Mouse (Mus musculus) MEL (cell line): Measurements from ENCODE around the gene Tsc22d4. TPM values are rescaled to one million over a fixed set of nuclear protein-coding genes. Genes with fewer than 3 reads are reported as not detected.

Experiments used
- DNase-seq: peaks from one replicate; pipeline ENCODE4 v3.0.0; 2011; ENCODE audit warnings: low read depth, low spot score
- H3K27ac ChIP-seq: 2 replicates; pipeline ENCODE4 v1.5.1; 2012; ENCODE audit warnings: low read depth, mild to moderate bottlenecking, control low read depth, low read length, moderate library complexity; ENCODE audit not compliant: control insufficient read depth
- H3K27me3 ChIP-seq, 2 experiments: fragments of 150-350 bp in 1 of 2; sonication (generic) in 1 of 2; 2 replicates each; pipeline ENCODE4 v1.6.1; 2012; ENCODE audit warnings: low read length in 2 of 2, mild to moderate bottlenecking in 2 of 2, improper control_type of control experiment in 1 of 2, moderate library complexity in 1 of 2; ENCODE audit not compliant: insufficient read depth in 2 of 2, control insufficient read depth in 1 of 2
- H3K36me3 ChIP-seq, 2 experiments: 2 replicates each; pipeline ENCODE4 v1.6.1; 2012 to 2014; ENCODE audit warnings: low read length in 2 of 2, improper control_type of control experiment in 1 of 2, inconsistent platforms in 1 of 2, mild to moderate bottlenecking in 1 of 2; ENCODE audit not compliant: insufficient read depth in 2 of 2, control insufficient read depth in 1 of 2
- H3K4me1 ChIP-seq, 2 experiments: fragments of 150-350 bp in 1 of 2; sonication (generic) in 1 of 2; 2 replicates each; pipeline ENCODE4 v1.6.1; 2012; ENCODE audit warnings: low read length in 2 of 2, improper control_type of control experiment in 1 of 2, mild to moderate bottlenecking in 1 of 2; ENCODE audit not compliant: insufficient read depth in 2 of 2, control insufficient read depth in 1 of 2
- H3K4me3 ChIP-seq, 2 experiments: fragments of 150-350 bp in 1 of 2; sonication (generic) in 1 of 2; 2 replicates each; pipeline ENCODE4 v1.5.1; 2012; ENCODE audit warnings: low read depth in 2 of 2, low read length in 2 of 2, mild to moderate bottlenecking in 2 of 2, moderate library complexity in 2 of 2, control low read depth in 1 of 2, improper control_type of control experiment in 1 of 2; ENCODE audit not compliant: control insufficient read depth in 1 of 2, insufficient read depth in 1 of 2
- H3K79me2 ChIP-seq: 2 replicates; pipeline ENCODE4 v1.6.1; 2012; ENCODE audit warnings: mild to moderate bottlenecking, low read length, moderate library complexity; ENCODE audit not compliant: control insufficient read depth, poor library complexity, insufficient read depth
- H3K9ac ChIP-seq: 2 replicates; pipeline ENCODE4 v1.6.1; 2012; ENCODE audit warnings: low read depth, mild to moderate bottlenecking, control low read depth, low read length, moderate library complexity; ENCODE audit not compliant: control insufficient read depth, poor library complexity, severe bottlenecking
- H3K9me3 ChIP-seq: fragments of 150-350 bp; sonication (generic); replicated peaks from 2 replicates; pipeline ENCODE4 v1.6.1; 2012; ENCODE audit warnings: mild to moderate bottlenecking, low read length, improper control_type of control experiment, moderate library complexity; ENCODE audit not compliant: insufficient read depth
- CHD1 ChIP-seq: IDR thresholded peaks from 2 replicates; pipeline ENCODE4 v1.6.1; 2012; ENCODE audit warnings: low read depth, mild to moderate bottlenecking, inconsistent platforms, low read length, improper control_type of control experiment
- ELF1 ChIP-seq: IDR thresholded peaks from 2 replicates; pipeline ENCODE4 v1.6.1; 2014; ENCODE audit warnings: low read depth, mild to moderate bottlenecking, inconsistent platforms, low read length, improper control_type of control experiment, moderate library complexity
- EP300 ChIP-seq, 2 experiments: IDR thresholded peaks; 2 replicates each; pipeline ENCODE4 v1.6.1; 2011; ENCODE audit warnings: improper control_type of control experiment in 2 of 2, low read length in 2 of 2, low read depth in 1 of 2, mild to moderate bottlenecking in 1 of 2
- ETS1 ChIP-seq: IDR thresholded peaks from 2 replicates; pipeline ENCODE4 v1.6.1; 2012; ENCODE audit warnings: low read depth, mild to moderate bottlenecking, inconsistent platforms, low read length, improper control_type of control experiment, moderate library complexity
- GABPA ChIP-seq: IDR thresholded peaks from 2 replicates; pipeline ENCODE4 v1.6.1; 2012; ENCODE audit warnings: low read depth, mild to moderate bottlenecking, inconsistent platforms, low read length, improper control_type of control experiment, moderate library complexity
- GATA1 ChIP-seq: IDR thresholded peaks from 2 replicates; pipeline ENCODE4 v1.6.1; 2011; ENCODE audit warnings: low read depth, low read length, improper control_type of control experiment
- HCFC1 ChIP-seq: IDR thresholded peaks from 2 replicates; pipeline ENCODE4 v1.6.1; 2012; ENCODE audit warnings: low read depth, mild to moderate bottlenecking, inconsistent platforms, low read length, improper control_type of control experiment, moderate library complexity
- KAT2A ChIP-seq: conservative IDR thresholded peaks from 2 replicates; pipeline ENCODE4 v1.6.1; 2012; ENCODE audit warnings: low read depth, low read length, improper control_type of control experiment, inconsistent platforms
- MAFK ChIP-seq: IDR thresholded peaks from 2 replicates; pipeline ENCODE4 v1.6.1; 2011; ENCODE audit warnings: low read depth, mild to moderate bottlenecking, low read length, improper control_type of control experiment, borderline replicate concordance
- MAX ChIP-seq: IDR thresholded peaks from 2 replicates; pipeline ENCODE4 v1.6.1; 2011; ENCODE audit warnings: low read length, improper control_type of control experiment
- MAZ ChIP-seq: IDR thresholded peaks from 2 replicates; pipeline ENCODE4 v1.6.1; 2012; ENCODE audit warnings: low read depth, mild to moderate bottlenecking, inconsistent platforms, low read length, improper control_type of control experiment
- MEF2A ChIP-seq: IDR thresholded peaks from 2 replicates; pipeline ENCODE4 v1.6.1; 2014; ENCODE audit warnings: low read depth, mild to moderate bottlenecking, inconsistent platforms, low read length, improper control_type of control experiment; ENCODE audit not compliant: poor library complexity, insufficient replicate concordance, severe bottlenecking; ENCODE audit errors: extremely low read depth
- MXI1 ChIP-seq: IDR thresholded peaks from 2 replicates; pipeline ENCODE4 v1.6.1; 2011; ENCODE audit warnings: mild to moderate bottlenecking, low read depth, low read length, improper control_type of control experiment
- MYC ChIP-seq: IDR thresholded peaks from 2 replicates; pipeline ENCODE4 v1.6.1; 2011; ENCODE audit warnings: low read depth, mild to moderate bottlenecking, low read length, improper control_type of control experiment, moderate library complexity
- NELFE ChIP-seq: IDR thresholded peaks from 2 replicates; pipeline ENCODE4 v1.6.1; 2011; ENCODE audit warnings: low read depth, low read length, improper control_type of control experiment
- POLR2AphosphoS2 ChIP-seq: IDR thresholded peaks from 2 replicates; pipeline ENCODE4 v1.6.1; 2011; ENCODE audit warnings: low read length, improper control_type of control experiment
- RCOR1 ChIP-seq: IDR thresholded peaks from 2 replicates; pipeline ENCODE4 v1.6.1; 2012; ENCODE audit warnings: low read depth, mild to moderate bottlenecking, inconsistent platforms, low read length, improper control_type of control experiment
- SIN3A ChIP-seq: IDR thresholded peaks from 2 replicates; pipeline ENCODE4 v1.6.1; 2012; ENCODE audit warnings: low read length, improper control_type of control experiment, inconsistent platforms
- SMC3 ChIP-seq: IDR thresholded peaks from 2 replicates; pipeline ENCODE4 v1.6.1; 2011; ENCODE audit warnings: low read depth, low read length, improper control_type of control experiment
- TCF12 ChIP-seq: IDR thresholded peaks from 2 replicates; pipeline ENCODE4 v1.6.1; 2014; ENCODE audit warnings: low read depth, mild to moderate bottlenecking, inconsistent platforms, low read length, improper control_type of control experiment, moderate library complexity
- UBTF ChIP-seq: IDR thresholded peaks from 2 replicates; pipeline ENCODE4 v1.6.1; 2012; ENCODE audit warnings: low read depth, mild to moderate bottlenecking, inconsistent platforms, low read length, improper control_type of control experiment, moderate library complexity, borderline replicate concordance; ENCODE audit not compliant: insufficient read depth
- USF2 ChIP-seq, 2 experiments: IDR thresholded peaks; 2 replicates each; pipeline ENCODE4 v1.6.1; 2011 to 2012; ENCODE audit warnings: improper control_type of control experiment in 2 of 2, low read length in 2 of 2, borderline replicate concordance in 1 of 2, inconsistent platforms in 1 of 2, low read depth in 1 of 2, mild to moderate bottlenecking in 1 of 2; ENCODE audit not compliant: insufficient read depth in 1 of 2
- ZKSCAN1 ChIP-seq: IDR thresholded peaks from 2 replicates; pipeline ENCODE4 v1.6.1; 2012; ENCODE audit warnings: low read depth, mild to moderate bottlenecking, inconsistent platforms, low read length, improper control_type of control experiment, moderate library complexity
- ZMIZ1 ChIP-seq: IDR thresholded peaks from 2 replicates; pipeline ENCODE4 v1.6.1; 2012; ENCODE audit warnings: low read depth, mild to moderate bottlenecking, inconsistent platforms, low read length, improper control_type of control experiment, moderate library complexity
- ZNF384 ChIP-seq: IDR thresholded peaks from 2 replicates; pipeline ENCODE4 v1.6.1; 2012; ENCODE audit warnings: low read depth, mild to moderate bottlenecking, inconsistent platforms, low read length, improper control_type of control experiment
- polyA plus RNA-seq, 2 experiments: library from polyadenylated mRNA; stranded (reverse) in 1 of 2; unstranded in 1 of 2; fragments of >175 nt in 1 of 2; fragments of >200 nt in 1 of 2; gene quantifications; 2 replicates each; pipeline versions ENCODE4 v1.2.1 to v1.2.4; 2012; ENCODE audit warnings: low replicate concordance in 2 of 2, low read depth in 1 of 2; ENCODE audit not compliant: insufficient read length in 2 of 2, insufficient read depth in 1 of 2, missing spikeins in 1 of 2
- total RNA-seq: library from RNA; depleted of rRNA; stranded (reverse); fragments of 300-350 nt; gene quantifications from 2 replicates; pipeline ENCODE4 v1.2.3, GENCODE M21; 2012

Gene Tsc22d4
- total and polyA plus RNA-seq, 3 experiments = 58.3 to 203 TPM; not detected in 1

DNA sequence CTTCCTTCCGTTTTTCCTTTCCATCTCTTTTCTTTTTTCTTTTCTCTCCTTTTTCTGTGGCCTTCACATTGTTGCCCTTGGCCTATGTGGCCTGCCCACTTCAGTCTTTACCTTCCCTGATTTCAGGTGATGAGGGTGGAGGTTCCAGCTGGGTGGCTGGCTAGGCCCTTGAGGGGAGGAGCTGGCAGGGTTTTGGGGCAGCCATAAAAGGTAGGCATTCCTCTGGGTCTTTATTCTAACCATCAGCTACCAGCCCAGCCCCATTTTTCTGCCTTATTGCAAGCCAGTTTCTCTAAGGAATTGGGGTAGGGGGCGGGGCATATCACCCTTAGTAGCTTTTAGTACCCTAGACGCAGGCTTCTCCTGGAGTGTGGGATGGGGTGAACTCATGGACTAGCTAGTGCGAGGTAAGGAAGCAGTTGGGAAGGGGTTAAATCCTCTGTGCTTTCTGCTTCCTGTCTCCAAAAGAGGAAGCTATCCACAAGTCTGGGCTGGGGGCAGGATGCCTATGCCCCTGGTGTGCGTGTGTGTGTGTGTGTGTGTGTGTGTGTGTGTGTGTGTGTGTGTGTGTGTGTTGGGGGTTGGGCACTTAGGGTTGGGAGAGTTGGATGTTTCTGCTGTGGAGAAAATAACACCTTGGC is 2.7 kb downstream of the Tsc22d4 start:
- H3K36me3 ChIP-seq = peaks cover 3 to 19% of the 10 kb centered on the region in 2 experiments; a peak in 3 of 4 replicates
- peaks cover 3 to 23% of the 10 kb centered on the region in 2 experiments; a peak in 3 of 4 replicates for H3K4me1 ChIP-seq
- peak; percentile 85 for DNase-seq

DNA sequence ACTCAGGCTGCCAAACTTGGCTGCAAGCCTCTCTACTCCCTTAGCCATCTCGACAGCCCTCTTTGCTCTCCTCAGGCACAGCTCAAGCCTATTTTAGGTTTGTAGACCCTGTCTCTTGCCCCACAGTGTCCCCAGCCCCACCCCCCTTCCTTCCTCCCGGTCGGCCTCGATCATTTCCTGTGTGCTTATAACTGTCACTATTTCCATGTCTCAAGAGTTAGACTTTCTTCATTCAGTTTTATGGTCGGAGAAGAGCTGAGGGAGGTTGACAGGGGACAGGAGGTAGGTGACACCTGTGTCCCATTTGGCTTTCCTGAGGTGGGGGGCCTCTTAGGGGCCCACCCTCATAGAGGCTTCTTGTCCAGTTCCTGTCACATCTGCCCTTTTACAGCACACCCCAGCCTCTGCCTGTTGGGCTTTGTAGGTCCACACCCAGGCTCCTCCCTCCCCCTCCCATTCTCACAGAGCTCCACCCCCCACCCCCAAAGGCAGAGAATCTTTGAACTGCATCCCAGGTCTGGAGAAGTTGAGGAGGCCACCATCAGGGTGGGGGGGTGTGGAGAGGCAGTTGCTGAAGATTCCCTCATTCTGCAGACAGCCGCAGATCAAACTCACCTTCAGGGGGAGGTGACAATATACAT is 3.8 kb downstream of the Tsc22d4 start:
- Histone ChIP-seq H3K36me3 (peaks cover 7 to 19% of the 10 kb centered on the region in 2 experiments), H3K4me1 (peaks cover 3 to 22% of the 10 kb centered on the region in 2 experiments; a peak in 3 of 4 replicates), H3K9ac (peak overlapping the region; percentile 55), H3K79me2 (peaks cover 33% of the 10 kb centered on the region), H3K27me3 (no peaks in the 10 kb centered on the region), H3K4me3 (peak overlapping the region; percentile 60 to 93; a peak in 3 of 4 replicates), H3K27ac (peak overlapping the region; percentile 99), H3K9me3 (no peaks in the 10 kb centered on the region)
- DNase-seq = peak; percentile 51
- TF ChIP-seq NELFE (no peak), CHD1 (no peak), USF2 (IDR thresholded peaks at IDR 0.05; ENCODE audit: borderline replicate concordance in 1 of 2, insufficient read depth in 1 of 2, low read depth in 1 of 2, low read length in 2 of 2) (no peak), GATA1 (no peak), MAZ (no peak)

More for the DNA sequence above, 2.7 kb downstream of the Tsc22d4 start:
- Histone ChIP-seq H3K27ac (peak overlapping the region; percentile 99), H3K9ac (peak overlapping the region; percentile 96), H3K27me3 (no peaks in the 10 kb centered on the region), H3K79me2 (peaks cover 33% of the 10 kb centered on the region), H3K4me3 (peak overlapping the region; percentile 60 to 93), H3K9me3 (no peaks in the 10 kb centered on the region)
- TF ChIP-seq MEF2A (no peak), CHD1 (no peak), MAZ (peak; percentile 74; the same call in 1 of the 2 replicates), TCF12 (no peak), ZMIZ1 (no peak), GATA1 (no peak), SMC3 (no peak), UBTF (no peak), POLR2AphosphoS2 (no peak), NELFE (no peak), ZKSCAN1 (no peak), RCOR1 (no peak), HCFC1 (0 out of 2 replicates have a peak, but pooled peaks have one; percentile 62), ETS1 (peak; percentile 53; the same call in 1 of the 2 replicates), MAX (peak; percentile 30; the same call in 1 of the 2 replicates), MXI1 (peak; percentile 66; the same call in 1 of the 2 replicates), EP300 (IDR thresholded peaks at IDR 0.05; ENCODE audit: low read depth in 1 of 2, low read length in 2 of 2) (peak; percentile 24 to 47; a peak in 2 of 4 replicates), KAT2A (no peak), ZNF384 (no peak), ELF1 (peak; percentile 68), MAFK (no peak), MYC (peak; percentile 57; the same call in 1 of the 2 replicates), GABPA (no peak), SIN3A (peak; percentile 87)
